Mouse (Mus musculus) heart, embryonic 12.5 days (tissue): ENCODE measurements around the gene Ctnna3. TPM values are rescaled to one million over a fixed set of nuclear protein-coding genes. Genes with fewer than 3 reads are reported as not detected.
"Not testable (repeated sequence)": the region's sequence is repeated elsewhere in the genome, so short reads cannot be mapped to it uniquely, and the experiment has no call there.

ENCODE experiments used
- ATAC-seq: fragments of 200-750 bp; cut with Nextera tagmentation; 2 replicates; pipeline ENCODE4 v1.8.0; 2017; ENCODE audit warnings: moderate TSS enrichment, moderate library complexity; ENCODE audit not compliant: insufficient number of reproducible peaks, low FRiP score
- H3K27ac ChIP-seq: fragments of 300-500 bp; sonication (generic); 2 replicates; pipeline ENCODE4 v1.5.1; 2016; ENCODE audit warnings: mild to moderate bottlenecking, moderate library complexity; ENCODE audit not compliant: poor library complexity, severe bottlenecking
- H3K27me3 ChIP-seq: fragments of 300-500 bp; sonication (generic); replicated peaks from 2 replicates; pipeline ENCODE4 v1.6.1; 2016; ENCODE audit warnings: mild to moderate bottlenecking, moderate library complexity
- H3K36me3 ChIP-seq: fragments of 300-500 bp; sonication (generic); 2 replicates; pipeline ENCODE4 v1.6.1; 2016; ENCODE audit warnings: mild to moderate bottlenecking, moderate library complexity
- H3K4me1 ChIP-seq: fragments of 300-500 bp; sonication (generic); replicated peaks from 2 replicates; pipeline ENCODE4 v1.6.1; 2016; ENCODE audit warnings: mild to moderate bottlenecking
- H3K4me2 ChIP-seq: fragments of 300-500 bp; sonication (generic); 2 replicates; pipeline ENCODE4 v1.6.1; 2016; ENCODE audit warnings: mild to moderate bottlenecking, moderate library complexity
- H3K4me3 ChIP-seq: fragments of 300-500 bp; sonication (generic); 2 replicates; pipeline ENCODE4 v1.5.1; 2016; ENCODE audit warnings: mild to moderate bottlenecking
- H3K9ac ChIP-seq: fragments of 300-500 bp; sonication (generic); 2 replicates; pipeline ENCODE4 v1.6.1; 2016; ENCODE audit warnings: mild to moderate bottlenecking, moderate library complexity
- H3K9me3 ChIP-seq: fragments of 300-500 bp; sonication (generic); replicated peaks from 2 replicates; pipeline ENCODE4 v1.6.1; 2016; ENCODE audit warnings: mild to moderate bottlenecking, moderate library complexity
- WGBS: fragments of 180-500 bp; shearing (Covaris S2); methylation state at CpG from one replicate; pipeline ENCODE4 v1.1.7; 2016; 5-methylcytosine and 5-hydroxymethylcytosine counted together
- polyA plus RNA-seq: library from polyadenylated mRNA; unstranded; fragments of >200 nt; fragmentation: Nextera tagmentation; extraction: Ambion mirVana; gene quantifications from 2 replicates; pipeline ENCODE4 v1.2.1, GENCODE M21; 2016

Gene Ctnna3
- polyA plus RNA-seq, 1 experiment from 2014 or later: 24.0 TPM

- no peak overlapping the region for H3K4me3 ChIP-seq
- no peak overlapping the region for H3K27ac ChIP-seq
- H3K4me1 ChIP-seq: no peaks in the 10 kb centered on the region
- no peak overlapping the region for H3K4me2 ChIP-seq
- no peaks in the 10 kb centered on the region for H3K27me3 ChIP-seq
- H3K9ac ChIP-seq: no peak overlapping the region
- no peaks in the 10 kb centered on the region for H3K36me3 ChIP-seq
- no peak for ATAC-seq
- H3K9me3 ChIP-seq: no peaks in the 10 kb centered on the region
- 68% methylated on average over 16 of the region's 16 CpGs for WGBS
Measured at GRCm38 (mm10) chr10:63410162-63410956, 19.5 kb upstream of the Ctnna3 start.

- WGBS: 81% methylated on average over 6 of the region's 7 CpGs
- not testable (repeated sequence) for H3K9me3 ChIP-seq
Measured at GRCm38 (mm10) chr10:63411674-63412073, 18.2 kb upstream of the Ctnna3 start.

GRCm38 (mm10) chr10:63412756-63413155 lies 17.1 kb upstream of the Ctnna3 start:
- H3K36me3 ChIP-seq: no peaks in the 10 kb centered on the region
- no peaks in the 10 kb centered on the region for H3K27me3 ChIP-seq
- no peak for ATAC-seq
- H3K27ac ChIP-seq: no peak overlapping the region
- no peaks in the 10 kb centered on the region for H3K9me3 ChIP-seq
- H3K4me1 ChIP-seq: no peaks in the 10 kb centered on the region
- H3K4me3 ChIP-seq: no peak overlapping the region
- 86% methylated on average over 17 of the region's 17 CpGs for WGBS
- H3K9ac ChIP-seq: no peak overlapping the region
- no peak overlapping the region for H3K4me2 ChIP-seq

More at GRCm38 (mm10) chr10:63411674-63412073, 18.2 kb upstream of the Ctnna3 start:
- H3K4me2 ChIP-seq, H3K4me3 ChIP-seq, H3K4me1 ChIP-seq, ATAC-seq, H3K27ac ChIP-seq, H3K9ac ChIP-seq, H3K27me3 ChIP-seq, H3K36me3 ChIP-seq: not testable (repeated sequence)

DNA sequence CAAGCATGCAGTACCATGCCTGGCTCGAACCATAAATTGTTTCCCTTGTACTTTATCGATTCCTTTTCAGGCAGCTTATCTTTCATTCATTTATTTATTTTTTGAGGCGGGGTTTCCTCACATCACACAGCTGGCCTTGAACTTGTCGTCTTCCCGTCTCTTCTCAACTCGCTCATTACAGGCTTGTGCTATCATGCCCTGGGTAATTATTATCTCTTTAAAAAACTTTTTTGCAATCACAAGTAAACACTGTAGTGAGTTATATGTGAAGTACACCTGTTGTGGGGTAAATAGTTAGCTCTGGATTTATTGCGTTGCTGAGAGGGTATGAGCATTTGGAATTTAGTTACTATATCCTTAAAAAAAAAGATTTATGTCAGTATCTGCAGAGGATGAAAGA lies 14.6 kb upstream of the Ctnna3 start:
- no peaks in the 10 kb centered on the region for H3K9me3 ChIP-seq
- H3K4me1 ChIP-seq: no peaks in the 10 kb centered on the region
- H3K27me3 ChIP-seq: no peaks in the 10 kb centered on the region
- no peak for ATAC-seq
- no peak overlapping the region for H3K4me3 ChIP-seq
- no peak overlapping the region for H3K9ac ChIP-seq
- WGBS: 64% methylated on average over 7 of the region's 7 CpGs
- no peak overlapping the region for H3K27ac ChIP-seq
- H3K4me2 ChIP-seq: no peak overlapping the region
- H3K36me3 ChIP-seq: no peaks in the 10 kb centered on the region

GRCm38 (mm10) chr10:63415850-63416249 lies 14.0 kb upstream of the Ctnna3 start:
- WGBS: 57% methylated on average over 7 of the region's 7 CpGs
- ATAC-seq: no peak
- peak overlapping the region; percentile 10; the same call in 1 of the 2 replicates for H3K4me3 ChIP-seq

GRCm38 (mm10) chr10:63417061-63417460 lies 12.8 kb upstream of the Ctnna3 start:
- Histone ChIP-seq H3K4me3 (no peak overlapping the region), H3K27ac (no peak overlapping the region), H3K4me2 (no peak overlapping the region), H3K27me3 (no peaks in the 10 kb centered on the region), H3K36me3 (no peaks in the 10 kb centered on the region), H3K9ac (no peak overlapping the region), H3K9me3 (no peaks in the 10 kb centered on the region), H3K4me1 (no peaks in the 10 kb centered on the region)
- 44% methylated on average over 5 of the region's 5 CpGs for WGBS
- ATAC-seq: no peak

More at GRCm38 (mm10) chr10:63415850-63416249, 14.0 kb upstream of the Ctnna3 start:
- H3K4me2 ChIP-seq: peak overlapping the region; percentile 43
- no peaks in the 10 kb centered on the region for H3K27me3 ChIP-seq
- no peaks in the 10 kb centered on the region for H3K4me1 ChIP-seq
- no peak overlapping the region for H3K9ac ChIP-seq
- H3K36me3 ChIP-seq: no peaks in the 10 kb centered on the region
- H3K9me3 ChIP-seq: no peaks in the 10 kb centered on the region
- no peak overlapping the region for H3K27ac ChIP-seq

GRCm38 (mm10) chr10:63421739-63422735 lies 7.9 kb upstream of the Ctnna3 start, which contains the start of gene Gm7075:
Gene Gm7075 (minus strand): TSS chr10:63421789.
- Histone ChIP-seq H3K27ac (no peak within 1 kb of the TSS), H3K36me3 (no peaks in the 10 kb centered on the region), H3K27me3 (no peaks in the 10 kb centered on the region), H3K4me2 (no peak within 1 kb of the TSS), H3K9ac (no peak within 1 kb of the TSS), H3K4me1 (no peaks in the 10 kb centered on the region), H3K9me3 (no peaks in the 10 kb centered on the region), H3K4me3 (no peak within 1 kb of the TSS)
- no peak for ATAC-seq
- WGBS: 84% methylated on average over 18 of the region's 18 CpGs

DNA sequence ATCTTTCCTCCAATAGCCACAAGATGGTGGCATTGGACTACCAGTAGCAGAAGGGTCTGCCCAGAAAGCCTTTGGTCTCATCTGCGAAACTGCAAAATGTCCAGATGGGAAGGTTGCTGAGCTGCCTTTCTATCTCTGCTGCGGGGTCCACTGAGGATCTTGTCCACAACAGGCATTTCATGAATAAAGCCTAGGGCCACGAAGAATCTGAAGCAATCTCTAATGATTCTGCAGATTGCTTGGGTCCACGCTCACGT lies 7.2 kb upstream of the Ctnna3 start:
- Histone ChIP-seq H3K36me3 (no peaks in the 10 kb centered on the region), H3K4me2 (no peak overlapping the region), H3K9ac (no peak overlapping the region), H3K27me3 (no peaks in the 10 kb centered on the region), H3K27ac (no peak overlapping the region), H3K4me3 (no peak overlapping the region), H3K4me1 (no peaks in the 10 kb centered on the region), H3K9me3 (no peaks in the 10 kb centered on the region)
- WGBS: 81% methylated on average over 5 of the region's 5 CpGs
- no peak for ATAC-seq

- no peak overlapping the region for H3K4me2 ChIP-seq
- no peak overlapping the region for H3K27ac ChIP-seq
- no peak overlapping the region for H3K4me3 ChIP-seq
- no peaks in the 10 kb centered on the region for H3K9me3 ChIP-seq
- no peaks in the 10 kb centered on the region for H3K36me3 ChIP-seq
- ATAC-seq: no peak
- no peak overlapping the region for H3K9ac ChIP-seq
- H3K27me3 ChIP-seq: no peaks in the 10 kb centered on the region
- H3K4me1 ChIP-seq: no peaks in the 10 kb centered on the region
- WGBS: 84% methylated on average over 9 of the region's 9 CpGs
Measured at GRCm38 (mm10) chr10:63423591-63424474, 6.1 kb upstream of the Ctnna3 start.

DNA sequence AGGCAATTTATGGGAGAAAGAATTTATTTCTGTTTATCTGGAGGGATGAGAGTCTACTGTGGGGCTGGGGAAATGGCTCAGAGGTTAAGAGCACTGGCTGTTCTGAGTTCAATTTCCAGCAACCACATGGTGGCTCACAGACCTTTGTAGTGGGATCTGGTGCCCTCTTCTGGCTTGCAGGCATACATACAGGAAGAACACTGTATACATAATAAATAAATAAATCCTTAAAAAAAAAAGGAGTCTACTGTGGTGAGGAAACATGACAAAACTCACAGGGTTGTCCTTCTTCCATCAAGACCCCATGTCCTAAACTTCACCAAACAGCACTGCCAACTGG lies 5.5 kb upstream of the Ctnna3 start:
- no peak overlapping the region for H3K4me3 ChIP-seq
- H3K27me3 ChIP-seq: no peaks in the 10 kb centered on the region
- no peak for ATAC-seq

GRCm38 (mm10) chr10:63427146-63427545 lies 2.8 kb upstream of the Ctnna3 start:
- no peak overlapping the region for H3K4me3 ChIP-seq
- 83% methylated on average over 8 of the region's 8 CpGs for WGBS
- no peak overlapping the region for H3K9ac ChIP-seq
- no peak overlapping the region for H3K4me2 ChIP-seq
- no peaks in the 10 kb centered on the region for H3K36me3 ChIP-seq
- no peaks in the 10 kb centered on the region for H3K4me1 ChIP-seq
- no peaks in the 10 kb centered on the region for H3K9me3 ChIP-seq
- H3K27ac ChIP-seq: no peak overlapping the region
- no peak for ATAC-seq
- no peaks in the 10 kb centered on the region for H3K27me3 ChIP-seq

More for the DNA sequence above, 5.5 kb upstream of the Ctnna3 start:
- Histone ChIP-seq H3K4me2 (no peak overlapping the region), H3K27ac (no peak overlapping the region), H3K4me1 (no peaks in the 10 kb centered on the region), H3K36me3 (no peaks in the 10 kb centered on the region), H3K9ac (no peak overlapping the region), H3K9me3 (no peaks in the 10 kb centered on the region)
